Mouse (Mus musculus) inflammation-experienced regulatory T-cells, adult 16 weeks (primary cell): Measurements from ENCODE around the gene Bace1. TPM values are rescaled to one million over a fixed set of nuclear protein-coding genes. Genes with fewer than 3 reads are reported as not detected.

ENCODE experiments used
- polyA plus RNA-seq: library from polyadenylated mRNA; unstranded; fragments of 100-300 nt; shearing (Covaris generic); gene quantifications from one replicate; pipeline ENCODE4 v1.2.1, GENCODE M21; 2017

The Bace1 gene
- 5.1 TPM for polyA plus RNA-seq

DNA sequence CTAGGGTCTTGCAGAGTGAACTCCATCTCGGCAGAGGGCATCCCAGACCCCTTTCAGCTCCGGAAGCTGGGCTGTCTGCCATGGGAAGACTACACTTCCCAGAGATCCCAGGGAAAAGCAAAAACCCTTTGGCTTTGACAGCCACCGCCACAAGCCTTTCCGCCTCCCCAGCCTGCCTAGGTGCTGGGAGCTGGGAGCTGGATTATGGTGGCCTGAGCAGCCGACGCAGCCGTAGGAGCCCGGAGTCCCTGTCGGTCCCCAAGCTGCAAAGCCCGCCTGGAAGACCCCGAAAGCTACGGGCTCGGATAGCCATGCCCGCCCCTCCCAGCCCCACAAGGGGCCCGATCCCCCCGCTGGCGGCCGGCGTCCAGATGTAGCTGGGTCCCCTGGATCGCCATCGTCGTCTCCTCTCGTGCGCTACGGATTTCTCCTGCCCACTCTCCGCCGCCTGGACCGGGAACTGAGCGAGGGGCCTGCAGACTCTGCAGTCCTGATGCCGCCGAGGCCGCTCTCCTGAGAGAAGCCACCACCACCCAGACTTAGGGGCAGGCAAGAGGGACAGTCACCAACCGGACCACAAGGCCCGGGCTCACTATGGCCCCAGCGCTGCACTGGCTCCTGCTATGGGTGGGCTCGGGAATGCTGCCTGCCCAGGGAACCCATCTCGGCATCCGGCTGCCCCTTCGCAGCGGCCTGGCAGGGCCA lies at the start of gene Bace1:
Gene Bace1 (plus strand): TSS at position 147 of the 705 bp plus-strand sequence.

DNA sequence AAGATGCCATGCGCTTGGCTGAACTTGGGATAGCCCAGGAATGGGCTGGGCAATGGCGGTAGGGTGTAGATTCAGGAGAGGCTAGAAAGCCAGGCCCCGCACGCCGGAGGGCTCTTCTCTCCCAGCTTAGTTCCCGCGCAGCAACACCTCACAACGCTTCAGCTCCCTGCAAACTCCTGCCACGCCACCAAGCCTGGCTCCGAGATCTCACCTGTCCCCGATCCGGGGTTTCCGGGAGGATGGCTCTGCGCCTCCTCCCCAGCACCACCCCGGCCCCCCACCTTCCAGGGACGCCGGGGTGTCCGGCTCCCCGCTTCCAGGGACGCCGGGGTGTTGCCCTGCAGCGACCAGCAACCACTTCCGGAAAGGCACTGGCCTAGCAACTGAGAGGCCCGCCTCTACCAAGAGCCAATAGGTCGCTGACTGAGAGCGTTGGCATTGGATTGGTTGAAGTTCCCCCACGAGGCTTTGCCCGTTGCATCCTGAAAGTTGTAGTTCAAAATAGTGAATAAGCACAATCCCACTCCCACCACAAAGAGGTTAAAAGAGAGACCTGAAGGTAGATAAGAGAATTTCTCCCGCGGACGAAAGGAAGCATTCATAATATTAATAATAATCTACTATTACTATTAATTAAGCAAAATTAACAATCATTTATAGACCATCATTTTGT lies 10.0 kb upstream of the Bace1 start, which contains the start of gene Cep164:
Gene Cep164 (minus strand): TSS at position 401 of the 673 bp plus-strand sequence.

DNA sequence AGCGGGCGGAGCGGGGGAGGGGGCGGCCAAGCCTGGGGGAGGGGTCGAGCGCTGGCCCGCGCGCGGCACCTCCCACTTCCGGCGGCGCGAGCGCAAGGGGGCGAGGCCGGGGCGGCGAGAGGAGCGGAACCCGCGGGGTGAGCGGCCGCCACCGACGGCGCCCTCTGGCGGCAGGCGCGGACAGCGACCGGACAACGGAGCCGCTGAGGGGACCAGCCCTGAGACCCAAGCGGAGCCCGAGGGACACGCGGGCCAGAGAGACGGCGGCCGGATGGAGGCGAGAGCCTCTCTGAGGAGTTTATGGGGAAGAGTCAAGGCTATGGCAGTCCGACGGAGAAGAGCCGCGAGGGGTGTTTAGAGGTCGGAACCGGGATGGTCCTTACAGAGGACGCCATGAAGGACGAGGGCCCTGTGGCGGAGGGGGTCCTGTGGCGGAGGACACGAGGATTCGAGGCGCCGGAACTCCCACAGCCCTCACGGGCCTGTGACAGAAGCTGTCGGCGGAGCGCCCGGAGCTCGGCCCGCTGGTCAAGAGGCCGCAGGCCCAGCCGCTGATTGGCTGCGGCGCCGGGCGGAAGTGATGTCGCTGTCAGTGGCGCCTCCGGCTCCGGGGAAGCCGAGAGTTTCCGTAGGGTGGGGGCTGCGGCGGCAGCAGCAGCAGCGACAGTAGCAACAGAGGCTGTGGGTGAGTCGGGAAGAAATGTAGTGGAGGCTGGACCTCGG lies 68.1 kb downstream of the Bace1 start, which contains the start of the genes Pcsk7 and Rnf214:
Gene Pcsk7 (plus strand): TSS at position 143 of the 723 bp plus-strand sequence.
Gene Rnf214 (minus strand): TSS at position 557 of the 723 bp plus-strand sequence.

Other genes starting within 250 kb of the Bace1 start
- 20.8 TPM for gene Cep164, start 9.9 kb upstream of the Bace1 start, polyA plus RNA-seq
- 58.4 TPM for gene Pcsk7, start 67.9 kb downstream of the Bace1 start, polyA plus RNA-seq
- gene Rnf214, start 68.3 kb downstream of the Bace1 start, polyA plus RNA-seq: 47.9 TPM
- 2.6 TPM for gene Tagln, start 97.5 kb downstream of the Bace1 start, polyA plus RNA-seq
- gene Sidt2, start 116.7 kb downstream of the Bace1 start, polyA plus RNA-seq: 42.8 TPM
- 87.5 TPM for gene Pafah1b2, start 174.1 kb downstream of the Bace1 start, polyA plus RNA-seq
- gene Sik3, start 174.2 kb downstream of the Bace1 start, polyA plus RNA-seq: 6.4 TPM